Mouse (Mus musculus) embryonic fibroblast, embryonic 13.5 days (primary cell): ENCODE results near the gene Scly.

ENCODE experiments used
- CTCF ChIP-seq: IDR thresholded peaks from 2 replicates; pipeline ENCODE4 v1.5.1; 2011; ENCODE audit warnings: mild to moderate bottlenecking, control low read depth, low read length, moderate library complexity, borderline replicate concordance; ENCODE audit not compliant: insufficient read depth
- POLR2A ChIP-seq: IDR thresholded peaks from 2 replicates; pipeline ENCODE4 v1.6.1; 2011; ENCODE audit warnings: low read depth, mild to moderate bottlenecking, control low read depth, low read length, moderate library complexity

GRCm38 (mm10) chr1:91351249-91351648, 53.1 kb downstream of the Scly start:
- no peak for TF ChIP-seq POLR2A
- no peak for TF ChIP-seq CTCF
